Mouse (Mus musculus) bone marrow macrophage, adult 2 months (primary cell): ENCODE results near the gene Atp6v0d1.

Source experiments
- CTCF ChIP-seq: IDR thresholded peaks from 2 replicates; pipeline ENCODE4 v1.5.1; 2012; ENCODE audit warnings: low read depth, mild to moderate bottlenecking, low read length, moderate library complexity
- POLR2A ChIP-seq: IDR thresholded peaks from 2 replicates; pipeline ENCODE4 v1.6.1; 2012; ENCODE audit warnings: mild to moderate bottlenecking, low read depth, low read length, borderline replicate concordance

DNA sequence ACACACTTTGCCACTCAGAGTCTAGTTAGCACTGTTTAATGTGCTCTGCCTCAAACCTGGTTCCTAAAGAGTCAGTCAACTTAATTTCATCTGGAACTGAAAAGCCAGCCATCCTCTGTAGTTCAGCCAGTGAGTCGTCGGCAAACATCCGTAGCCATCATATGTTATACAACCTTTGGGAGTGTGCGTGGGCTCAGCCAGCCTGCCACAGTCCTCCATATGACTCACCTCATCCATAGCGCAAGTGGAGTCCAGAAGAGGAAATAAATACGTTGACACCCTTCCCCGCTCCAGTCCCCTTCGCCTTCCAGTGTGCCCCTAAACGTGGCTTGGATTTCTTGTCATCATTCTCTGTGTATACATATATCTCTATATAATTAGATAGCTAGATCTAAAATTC is 6.0 kb upstream of the Atp6v0d1 start:
- TF ChIP-seq CTCF (no peak), POLR2A (no peak)
